Comparison of ENCODE assay signal across 14 mouse cellular contexts in genomic region chr10:4285752-4286151, GRCm38 (mm10). TPM values are rescaled to one million over a fixed set of nuclear protein-coding genes. Genes with fewer than 3 reads are reported as not detected.
A peak's percentile ranks its signal among the peaks of the same experiment; 100 is the strongest.
DNase-seq lines count a peak whose midpoint lies in the region; ATAC-seq lines count a peak whose summit lies in the region.
"Had no signal": no experiment of that assay in that cellular context is flagged by ENCODE, and none has a peak within 500 bp of the region (broad histone marks: within the 10 kb centered on the region; RNA-seq: fewer than 3 reads in every experiment).

No protein-coding gene starts in this region.

- DNase-seq in heart, postnatal 4 days, result no peak
- DNase-seq in kidney, postnatal 4 days, result peak; percentile 19 to 33
- no peak for DNase-seq in right cerebral cortex, adult 2 months (ENCODE audit: low spot score in 2 of 2)
- DNase-seq: adrenal gland, postnatal 25 days; cerebellum, adult 18-20 months; thymus, postnatal 14 days had no signal

- peak overlapping the region; percentile 57 for H3K27ac ChIP-seq in heart, embryonic 11.5 days (ENCODE audit: low read depth, low read length)
- H3K27ac ChIP-seq in neural tube, embryonic 12.5 days, result no peak overlapping the region
- H3K27ac ChIP-seq in neural tube, embryonic 15.5 days (replicated peaks), result no peak overlapping the region
- H3K27ac ChIP-seq in stomach, embryonic 15.5 days, result peak overlapping the region; percentile 71
- H3K27ac ChIP-seq: embryonic facial prominence, embryonic 12.5 days; forebrain, embryonic 15.5 days; macrophage had no signal

- ATAC-seq in heart, embryonic 11.5 days (replicated peaks; ENCODE audit: insufficient number of reproducible peaks, low FRiP score, low TSS enrichment), result no peak
- peak; percentile 62 for ATAC-seq in neural tube, embryonic 12.5 days (ENCODE audit: low FRiP score, low read depth)
- no peak for ATAC-seq in neural tube, embryonic 15.5 days (ENCODE audit: low FRiP score)
- ATAC-seq in stomach, embryonic 15.5 days (ENCODE audit: insufficient read depth, low FRiP score, low read depth), result no peak
- ATAC-seq in inflammation-experienced regulatory T-cells, adult 6 months, result no peak
- ATAC-seq: forebrain, embryonic 15.5 days had no signal

- no peak overlapping the region for H3K4me3 ChIP-seq in heart, embryonic 11.5 days (ENCODE audit: low read depth, low read length)
- H3K4me3 ChIP-seq in neural tube, embryonic 12.5 days, result no peak overlapping the region
- no peak overlapping the region for H3K4me3 ChIP-seq in neural tube, embryonic 15.5 days (replicated peaks)
- H3K4me3 ChIP-seq in stomach, embryonic 15.5 days (replicated peaks), result no peak overlapping the region
- H3K4me3 ChIP-seq: embryonic facial prominence, embryonic 12.5 days; forebrain, embryonic 15.5 days had no signal

- H3K4me1 ChIP-seq in heart, embryonic 11.5 days (ENCODE audit: control insufficient read depth, insufficient read depth, low read length), result no peaks in the 10 kb centered on the region; the same call in 1 of the 2 replicates
- H3K4me1 ChIP-seq in neural tube, embryonic 12.5 days, result peaks cover 19% of the 10 kb centered on the region
- peaks cover 3% of the 10 kb centered on the region; the same call in 1 of the 2 replicates for H3K4me1 ChIP-seq in neural tube, embryonic 15.5 days
- H3K4me1 ChIP-seq in stomach, embryonic 15.5 days, result peaks cover 13% of the 10 kb centered on the region; the same call in 1 of the 2 replicates
- H3K4me1 ChIP-seq: forebrain, embryonic 15.5 days had no signal

- peak overlapping the region; percentile 35; the same call in 1 of the 2 replicates for H3K9ac ChIP-seq in heart, embryonic 11.5 days (ENCODE audit: low read depth, low read length)
- H3K9ac ChIP-seq in neural tube, embryonic 12.5 days, result no peak overlapping the region
- H3K9ac ChIP-seq in neural tube, embryonic 15.5 days (replicated peaks), result no peak overlapping the region
- no peak overlapping the region for H3K9ac ChIP-seq in stomach, embryonic 15.5 days
- H3K9ac ChIP-seq: embryonic facial prominence, embryonic 12.5 days; forebrain, embryonic 15.5 days had no signal

- H3K36me3 ChIP-seq in heart, embryonic 11.5 days (ENCODE audit: control insufficient read depth, insufficient read depth, low read length), result no peaks in the 10 kb centered on the region
- no peaks in the 10 kb centered on the region; the same call in 1 of the 2 replicates for H3K36me3 ChIP-seq in neural tube, embryonic 12.5 days
- H3K36me3 ChIP-seq in neural tube, embryonic 15.5 days, result no peaks in the 10 kb centered on the region
- no peaks in the 10 kb centered on the region for H3K36me3 ChIP-seq in stomach, embryonic 15.5 days
- H3K36me3 ChIP-seq: embryonic facial prominence, embryonic 12.5 days; forebrain, embryonic 15.5 days had no signal

- no peaks in the 10 kb centered on the region for H3K27me3 ChIP-seq in heart, embryonic 11.5 days (ENCODE audit: control insufficient read depth, insufficient read depth, low read length)
- no peaks in the 10 kb centered on the region for H3K27me3 ChIP-seq in neural tube, embryonic 12.5 days (replicated peaks)
- H3K27me3 ChIP-seq in neural tube, embryonic 15.5 days (replicated peaks), result no peaks in the 10 kb centered on the region
- H3K27me3 ChIP-seq in stomach, embryonic 15.5 days (replicated peaks), result no peaks in the 10 kb centered on the region
- H3K27me3 ChIP-seq: embryonic facial prominence, embryonic 12.5 days; forebrain, embryonic 15.5 days had no signal

- 49% methylated on average over 8 of the region's 8 CpGs for WGBS in heart, embryonic 11.5 days (ENCODE audit: insufficient replicate concordance)
- 16% methylated on average over 8 of the region's 8 CpGs for WGBS in neural tube, embryonic 12.5 days
- 13% methylated on average over 8 of the region's 8 CpGs for WGBS in neural tube, embryonic 15.5 days
- WGBS in stomach, embryonic 15.5 days, result 35% methylated on average over 8 of the region's 8 CpGs

- no peaks in the 10 kb centered on the region for H3K9me3 ChIP-seq in heart, embryonic 11.5 days (replicated peaks; ENCODE audit: control insufficient read depth, low read length)
- no peaks in the 10 kb centered on the region for H3K9me3 ChIP-seq in neural tube, embryonic 12.5 days
- H3K9me3 ChIP-seq in neural tube, embryonic 15.5 days (replicated peaks), result no peaks in the 10 kb centered on the region
- H3K9me3 ChIP-seq in stomach, embryonic 15.5 days, result no peaks in the 10 kb centered on the region
- H3K9me3 ChIP-seq: embryonic facial prominence, embryonic 12.5 days; forebrain, embryonic 15.5 days had no signal

- H3K4me2 ChIP-seq in heart, embryonic 11.5 days, result no peak overlapping the region
- H3K4me2 ChIP-seq in neural tube, embryonic 12.5 days (replicated peaks), result no peak overlapping the region
- no peak overlapping the region for H3K4me2 ChIP-seq in neural tube, embryonic 15.5 days
- H3K4me2 ChIP-seq in stomach, embryonic 15.5 days, result no peak overlapping the region
- H3K4me2 ChIP-seq: embryonic facial prominence, embryonic 12.5 days; forebrain, embryonic 15.5 days had no signal

RNA-seq across cellular contexts. Expression of gene Akap12, which starts 19.6 kb away (rescaled TPM):
- 33.9 and 43.8 TPM in 2 replicates for polyA plus RNA-seq in heart, embryonic 11.5 days (2014; fragmentation: Nextera tagmentation; extraction: Ambion mirVana)
- 10 to 100 TPM; 81.8 to 82.6 TPM for total RNA-seq in heart, postnatal 4 days (2021)
- 81.2 and 94.2 TPM in 2 replicates for polyA plus RNA-seq in neural tube, embryonic 12.5 days (2016; fragmentation: Nextera tagmentation; extraction: Ambion mirVana)
- polyA plus RNA-seq in neural tube, embryonic 15.5 days (2015; fragmentation: Nextera tagmentation; extraction: Ambion mirVana), result 52.2 and 57.1 TPM in 2 replicates
- 59.6 and 62.9 TPM in 2 replicates for polyA plus RNA-seq in stomach, embryonic 15.5 days (2015; fragmentation: Nextera tagmentation; extraction: Ambion mirVana)
- polyA plus RNA-seq in inflammation-experienced regulatory T-cells, adult 6 months (2017; shearing (Covaris generic)), result 1 to 10 TPM; 7.4 to 7.8 (median 7.6) TPM

Comparison
In these comparisons a context has a peak if more than half of its experiments do, and no peak if none do; other contexts are left out.
1. H3K27ac ChIP-seq: peak in heart, embryonic 11.5 days (single experiment) and stomach, embryonic 15.5 days (single experiment); none in neural tube, embryonic 12.5 days (single experiment) and neural tube, embryonic 15.5 days (single experiment).
2. DNase-seq: peak in kidney, postnatal 4 days (2 of 2); none in heart, postnatal 4 days (single experiment) and right cerebral cortex, adult 2 months (0 of 2).